Mouse (Mus musculus) splenic B cell, adult 2 months (primary cell): Measurements from ENCODE around the gene Cth.

ENCODE experiments used
- DNase-seq: peaks from one replicate; pipeline ENCODE4 v3.0.0-alpha.2; 2011; ENCODE audit warnings: low read depth, low spot score
- H3K27me3 ChIP-seq: 2 replicates; pipeline ENCODE4 v1.6.1; 2012; ENCODE audit warnings: mild to moderate bottlenecking, low read length, moderate library complexity, mixed read lengths; ENCODE audit not compliant: control insufficient read depth, poor library complexity, insufficient read depth, severe bottlenecking
- H3K36me3 ChIP-seq: 2 replicates; pipeline ENCODE4 v1.6.1; 2012; ENCODE audit warnings: mild to moderate bottlenecking, low read length, moderate library complexity, mixed read lengths; ENCODE audit not compliant: control insufficient read depth, poor library complexity, insufficient read depth, severe bottlenecking

The Cth gene

GRCm38 (mm10) chr3:157928731-157929130, 3.9 kb upstream of the Cth start:
- DNase-seq: no peak
- H3K36me3 ChIP-seq: no peaks in the 10 kb centered on the region
- H3K27me3 ChIP-seq: no peaks in the 10 kb centered on the region

DNA sequence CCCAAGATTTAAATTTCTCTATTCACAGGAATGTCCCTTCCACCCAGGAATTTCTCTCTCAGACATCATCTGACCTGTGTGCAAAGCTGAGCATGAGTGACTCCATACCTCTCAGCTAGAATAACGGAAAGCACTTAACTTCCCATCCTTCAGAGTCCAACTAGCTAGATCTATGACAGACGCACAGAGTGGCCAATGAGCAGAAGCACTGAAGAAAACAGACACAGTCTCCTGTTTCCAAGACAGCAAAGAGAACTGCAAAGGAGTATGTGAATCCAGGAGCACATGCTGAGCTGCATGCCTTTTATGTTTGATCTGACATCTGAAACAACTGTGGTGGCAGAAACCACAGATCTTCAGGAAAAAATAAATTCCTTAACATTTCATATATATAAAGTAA, 1.9 kb upstream of the Cth start:
- no peak for DNase-seq
- no peaks in the 10 kb centered on the region for H3K36me3 ChIP-seq
- no peaks in the 10 kb centered on the region for H3K27me3 ChIP-seq

DNA sequence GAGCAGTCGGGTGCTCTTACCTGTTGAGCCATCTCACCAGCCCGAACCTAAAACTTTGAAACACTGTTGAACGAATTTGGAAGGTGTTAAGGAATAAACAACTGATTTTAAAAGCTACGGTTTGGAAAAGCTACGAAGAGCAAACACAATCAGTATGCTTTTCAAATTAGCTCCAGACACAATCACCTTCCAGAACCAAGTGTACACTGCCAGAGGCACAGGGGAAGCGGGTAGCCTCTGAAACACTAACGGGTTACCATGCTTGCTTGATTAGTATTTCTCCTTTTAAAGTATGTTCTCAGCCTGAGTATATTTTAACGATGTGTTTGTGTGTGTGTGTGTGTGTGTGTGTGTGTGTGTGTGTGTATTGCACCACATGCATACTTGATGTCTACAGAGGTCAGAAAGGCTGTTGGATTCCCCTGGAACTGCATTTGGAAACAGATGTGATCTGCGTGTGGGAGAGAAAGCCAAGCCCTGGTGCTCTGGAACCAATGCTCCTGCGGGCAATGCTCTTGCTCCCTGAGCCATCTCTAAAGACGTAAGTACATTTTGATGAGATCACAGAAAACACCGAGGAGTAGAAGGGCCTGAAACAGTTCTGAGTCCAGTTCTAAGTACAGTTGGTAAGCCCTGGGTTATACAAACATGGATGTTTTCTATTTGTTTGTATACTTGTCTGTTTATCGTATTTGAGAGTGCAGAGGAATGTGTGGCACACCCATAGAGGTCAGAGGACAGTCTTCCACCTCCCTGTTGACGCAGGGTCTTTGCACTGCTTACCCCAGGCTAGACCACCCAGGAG, 1.0 kb upstream of the Cth start:
- no peak for DNase-seq
- H3K36me3 ChIP-seq: no peaks in the 10 kb centered on the region
- H3K27me3 ChIP-seq: no peaks in the 10 kb centered on the region

GRCm38 (mm10) chr3:157923268-157923835, 1.5 kb downstream of the Cth start:
- no peak for DNase-seq
- Histone ChIP-seq H3K36me3 (no peaks in the 10 kb centered on the region), H3K27me3 (no peaks in the 10 kb centered on the region)

DNA sequence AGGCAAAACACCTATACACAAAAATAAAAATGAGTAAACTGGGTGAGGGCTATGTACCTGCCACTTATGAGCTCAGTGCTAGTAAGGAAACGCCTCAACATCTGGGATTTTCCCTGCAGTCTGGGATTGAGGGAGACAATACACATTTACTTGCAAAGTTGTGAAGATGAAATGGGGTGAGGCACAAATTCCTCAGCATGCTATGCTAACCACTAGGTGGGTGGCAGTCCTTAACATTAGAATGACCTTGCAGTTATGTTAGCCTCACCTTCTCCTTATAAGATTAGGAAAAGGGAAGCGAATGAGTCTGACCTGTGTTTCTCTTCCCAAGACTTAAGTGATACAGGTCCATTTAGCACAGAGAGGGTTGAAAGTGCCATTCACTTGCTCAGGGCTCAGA, 3.5 kb downstream of the Cth start:
- H3K36me3 ChIP-seq: no peaks in the 10 kb centered on the region
- H3K27me3 ChIP-seq: no peaks in the 10 kb centered on the region
- DNase-seq: no peak

GRCm38 (mm10) chr3:157916336-157916735, 8.5 kb downstream of the Cth start:
- no peak for DNase-seq
- Histone ChIP-seq H3K27me3 (no peaks in the 10 kb centered on the region), H3K36me3 (no peaks in the 10 kb centered on the region)

DNA sequence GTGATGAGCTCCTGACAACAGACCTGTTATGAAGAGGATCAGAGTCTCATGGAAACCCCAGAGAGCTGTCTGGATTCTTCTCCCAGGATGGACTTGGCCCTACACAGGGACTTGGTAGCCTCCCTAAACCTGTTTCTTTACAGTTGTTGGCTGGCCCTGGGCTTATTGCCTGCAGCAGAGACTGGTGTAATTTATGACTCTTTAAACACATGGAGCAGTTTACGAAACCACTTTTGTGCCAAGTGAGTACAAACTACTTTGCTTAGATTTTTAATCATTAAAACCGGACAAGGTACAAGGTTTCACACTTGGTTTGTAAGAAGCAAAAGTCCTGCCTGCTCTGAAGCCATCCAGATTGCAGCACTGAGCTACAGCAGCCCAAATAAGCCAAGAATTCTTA, 12.7 kb downstream of the Cth start:
- no peak for DNase-seq
- no peaks in the 10 kb centered on the region for H3K36me3 ChIP-seq
- no peaks in the 10 kb centered on the region for H3K27me3 ChIP-seq

- no peak for DNase-seq
- Histone ChIP-seq H3K27me3 (no peaks in the 10 kb centered on the region), H3K36me3 (no peaks in the 10 kb centered on the region)
Observed at GRCm38 (mm10) chr3:157910262-157910661, 14.6 kb downstream of the Cth start.

- no peaks in the 10 kb centered on the region for H3K36me3 ChIP-seq
- no peak for DNase-seq
Observed at GRCm38 (mm10) chr3:157908166-157908565, 16.7 kb downstream of the Cth start.

DNA sequence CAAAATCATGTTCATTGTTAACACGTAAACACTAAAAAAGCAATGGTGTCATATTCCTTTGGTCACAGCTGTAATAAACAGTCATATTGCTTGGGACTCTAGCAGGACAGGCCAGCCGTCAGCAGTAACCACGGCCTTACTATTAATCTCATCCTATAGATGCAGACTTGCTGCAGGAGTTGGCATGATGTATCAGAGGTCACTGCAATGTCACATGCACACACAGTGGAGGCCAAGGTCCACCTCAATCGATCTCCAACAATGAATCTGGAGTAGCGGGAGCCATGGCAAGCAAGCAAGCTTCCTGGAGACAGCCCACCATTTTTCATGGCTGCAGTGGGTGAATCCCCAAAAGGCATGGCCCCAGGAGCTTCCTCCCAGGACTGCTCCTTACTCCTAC, 23.2 kb downstream of the Cth start:
- H3K27me3 ChIP-seq: no peaks in the 10 kb centered on the region

More at GRCm38 (mm10) chr3:157908166-157908565, 16.7 kb downstream of the Cth start:
- H3K27me3 ChIP-seq: no peaks in the 10 kb centered on the region

DNA sequence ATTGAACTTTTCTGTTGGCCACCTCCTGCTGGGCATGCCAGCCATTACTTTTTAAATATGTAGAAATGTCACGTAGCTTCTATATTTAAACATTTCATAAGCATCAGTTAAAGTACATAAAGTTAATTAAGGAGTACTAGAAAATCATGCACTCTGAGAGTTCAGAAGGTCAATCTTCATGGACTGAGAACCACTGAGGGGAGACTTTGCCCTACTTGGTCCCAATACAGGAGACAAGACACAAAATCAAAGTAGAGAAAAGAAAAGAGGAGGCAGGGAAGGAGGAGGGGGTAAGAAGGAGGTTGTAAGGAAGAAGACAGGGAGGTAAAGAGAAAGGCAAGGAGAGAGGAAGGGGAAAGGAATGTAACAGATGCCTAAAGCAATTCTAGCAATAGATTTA, 24.9 kb downstream of the Cth start:
- no peaks in the 10 kb centered on the region for H3K36me3 ChIP-seq
- H3K27me3 ChIP-seq: no peaks in the 10 kb centered on the region
- no peak for DNase-seq

More for the DNA sequence above, 23.2 kb downstream of the Cth start:
- H3K36me3 ChIP-seq: no peaks in the 10 kb centered on the region
- DNase-seq: no peak

- no peaks in the 10 kb centered on the region for H3K36me3 ChIP-seq
Observed at GRCm38 (mm10) chr3:157897645-157898044, 27.2 kb downstream of the Cth start.

DNA sequence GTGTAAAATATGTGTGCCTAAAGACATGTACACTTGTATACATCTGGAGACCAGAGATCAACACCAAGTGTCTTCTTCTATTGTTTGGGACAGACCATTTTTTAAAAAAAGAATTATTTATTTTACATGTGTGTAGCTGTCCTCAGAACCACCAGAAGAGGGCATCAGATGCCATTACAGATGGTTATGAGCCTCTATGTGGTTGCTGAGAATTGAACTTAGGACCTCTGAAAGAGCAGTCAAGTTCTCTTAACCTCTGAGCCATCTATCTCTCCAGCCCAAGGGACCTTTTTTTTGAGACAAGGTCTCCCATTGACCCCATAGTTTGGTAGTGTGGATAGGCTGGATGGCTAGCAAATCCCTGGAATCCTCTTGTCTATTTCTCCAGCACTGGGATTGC, 33.1 kb downstream of the Cth start:
- DNase-seq: no peak
- Histone ChIP-seq H3K36me3 (no peaks in the 10 kb centered on the region), H3K27me3 (no peaks in the 10 kb centered on the region)

More at GRCm38 (mm10) chr3:157897645-157898044, 27.2 kb downstream of the Cth start:
- no peak for DNase-seq
- no peaks in the 10 kb centered on the region for H3K27me3 ChIP-seq

GRCm38 (mm10) chr3:157884081-157884643, 40.7 kb downstream of the Cth start:
- no peak for DNase-seq
- Histone ChIP-seq H3K36me3 (no peaks in the 10 kb centered on the region), H3K27me3 (no peaks in the 10 kb centered on the region)

GRCm38 (mm10) chr3:157883085-157883484, 41.8 kb downstream of the Cth start:
- no peaks in the 10 kb centered on the region for H3K27me3 ChIP-seq
- DNase-seq: no peak
- H3K36me3 ChIP-seq: no peaks in the 10 kb centered on the region
